Mouse (Mus musculus): ENCODE results near the gene Wfdc15a.
"Not testable (repeated sequence)": the region's sequence is repeated elsewhere in the genome, so short reads cannot be mapped to it uniquely, and the experiment has no call there.

Gene Wfdc15a

GRCm38 (mm10) chr2:164199626-164200327, at the start of gene Wfdc15a:
Gene Wfdc15a, minus strand, starts transcription at chr2:164200130.
- DNase-seq: no peak

DNA sequence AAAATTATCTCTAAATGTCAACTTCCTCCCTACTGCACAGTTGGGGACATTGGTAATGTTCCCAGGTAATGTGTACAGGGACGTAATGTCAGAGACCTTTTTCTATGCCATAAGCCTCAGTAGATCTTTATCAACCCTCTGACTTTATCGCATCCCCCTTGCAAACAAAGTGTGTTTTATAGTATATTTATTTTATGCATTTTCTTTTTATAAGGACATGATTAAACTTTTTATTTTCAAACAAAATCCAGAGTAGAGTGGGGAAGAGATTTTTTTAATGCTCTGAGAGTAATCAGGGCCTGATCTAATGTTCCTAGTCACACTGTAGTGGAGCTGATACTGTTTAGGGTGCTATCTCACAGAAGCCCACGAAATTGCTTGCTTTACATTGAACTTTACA, 38.4 kb upstream of the Wfdc15a start, which contains the start of gene Svs2:
Gene Svs2 (minus strand): TSS at position 101 of the 400 bp plus-strand sequence.
- no peak for DNase-seq

DNA sequence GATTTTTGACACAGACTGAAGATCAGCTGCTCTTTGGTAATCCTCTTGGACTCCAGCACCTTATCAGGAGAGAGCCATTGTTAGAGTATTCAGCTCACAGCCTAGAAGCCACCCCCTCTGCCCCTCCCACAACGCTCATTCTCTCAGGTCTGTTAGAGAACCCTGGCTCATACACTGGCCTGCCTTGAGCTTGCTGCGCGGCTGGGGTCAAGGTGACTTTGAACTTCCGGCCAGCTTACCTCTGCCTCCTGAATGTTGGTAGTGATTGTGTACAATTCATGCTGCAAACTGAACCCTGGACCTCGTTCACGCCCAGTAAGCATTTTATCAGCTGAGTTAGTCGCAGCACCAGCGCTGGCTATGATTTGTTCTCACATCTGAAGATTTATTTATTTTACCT, 32.7 kb upstream of the Wfdc15a start:
- no peak for DNase-seq

- DNase-seq: no peak
These were observed 28.6 kb upstream of the Wfdc15a start for GRCm38 (mm10) chr2:164228361-164229070.

- DNase-seq: no peak
These were observed 21.6 kb upstream of the Wfdc15a start, which contains the start of gene Wfdc15b for GRCm38 (mm10) chr2:164221522-164221921. Gene Wfdc15b, minus strand, starts transcription at chr2:164221660.

- no peak for DNase-seq
These were observed 19.4 kb upstream of the Wfdc15a start for GRCm38 (mm10) chr2:164219295-164219694.

GRCm38 (mm10) chr2:164212711-164213110, 12.8 kb upstream of the Wfdc15a start:
- DNase-seq: no peak

GRCm38 (mm10) chr2:164210892-164211291, 11.0 kb upstream of the Wfdc15a start:
- DNase-seq: no peak

DNA sequence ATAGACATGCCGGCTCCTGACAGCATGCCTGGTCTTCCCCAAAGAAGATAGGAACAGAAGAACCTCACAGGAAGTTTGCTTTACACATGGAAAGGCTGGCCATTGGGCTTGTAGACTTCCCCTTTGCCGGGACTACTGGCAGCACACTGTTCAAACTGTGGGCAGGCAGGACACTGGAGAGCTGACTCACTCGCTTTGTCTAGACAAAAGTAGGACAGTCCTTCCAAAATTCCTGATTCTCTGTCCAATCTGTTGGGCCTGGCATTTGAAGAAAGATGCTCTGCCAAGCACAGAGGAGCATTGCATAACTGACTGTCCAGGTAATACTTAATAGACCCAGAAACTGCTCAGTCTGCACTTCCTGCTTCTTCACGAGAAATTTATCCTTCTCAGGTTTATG, 6.7 kb upstream of the Wfdc15a start:
- DNase-seq: no peak

DNA sequence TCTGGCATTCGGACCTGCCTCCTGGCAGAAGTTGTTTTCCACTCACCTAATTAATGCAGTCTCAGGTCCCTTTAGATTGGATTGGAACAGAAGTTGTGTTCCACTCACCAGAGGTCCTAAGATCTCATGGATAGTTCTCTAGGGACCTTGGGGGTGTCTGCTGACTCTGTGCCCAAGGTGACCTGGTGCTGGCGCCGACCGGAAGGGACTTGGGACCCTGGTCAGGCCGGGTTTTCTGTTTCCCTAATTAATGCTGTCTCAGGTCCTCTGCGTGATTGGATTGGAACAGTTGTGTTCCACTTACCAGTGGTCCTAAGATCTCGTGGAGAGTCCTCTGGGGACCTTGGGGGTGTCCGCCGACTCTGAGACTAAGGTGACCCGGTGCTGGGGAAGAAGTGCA, 6.1 kb upstream of the Wfdc15a start:
- not testable (repeated sequence) for DNase-seq

GRCm38 (mm10) chr2:164196700-164196990, 3.3 kb downstream of the Wfdc15a start:
- no peak for DNase-seq

DNA sequence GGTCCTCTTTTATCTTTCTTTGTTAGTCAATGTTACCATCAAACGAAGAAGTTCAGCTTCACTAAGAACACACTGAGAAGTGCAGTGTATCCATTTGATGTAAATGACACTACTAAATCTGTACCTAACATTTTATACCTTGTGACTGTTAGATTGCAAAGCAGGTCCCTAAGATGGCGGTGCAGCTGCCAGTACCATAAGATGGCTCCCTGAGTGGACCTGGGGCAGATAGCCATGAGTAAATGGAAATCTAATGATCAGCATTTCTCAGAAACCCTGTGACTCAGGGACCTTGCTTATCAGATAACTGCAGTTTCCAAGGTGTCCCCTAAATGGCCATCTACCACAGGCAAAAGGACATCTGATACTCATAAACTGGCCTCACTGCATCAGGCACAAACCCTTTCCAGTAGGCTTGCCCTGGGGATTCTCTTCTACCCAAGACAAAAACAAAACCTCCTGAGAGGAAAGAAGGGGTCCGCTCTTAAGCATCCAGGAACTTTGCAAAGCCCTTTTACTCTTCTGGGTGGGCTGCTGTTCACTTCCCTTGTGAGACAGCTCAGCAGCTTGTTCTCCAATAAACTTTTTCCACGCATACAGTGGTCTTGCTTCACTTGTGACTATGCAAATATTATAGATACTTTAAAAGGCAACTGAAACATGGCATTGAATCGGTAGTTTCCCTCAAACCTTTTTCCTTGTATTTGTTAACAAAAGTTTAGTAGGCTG, 3.8 kb downstream of the Wfdc15a start:
- DNase-seq: no peak

DNA sequence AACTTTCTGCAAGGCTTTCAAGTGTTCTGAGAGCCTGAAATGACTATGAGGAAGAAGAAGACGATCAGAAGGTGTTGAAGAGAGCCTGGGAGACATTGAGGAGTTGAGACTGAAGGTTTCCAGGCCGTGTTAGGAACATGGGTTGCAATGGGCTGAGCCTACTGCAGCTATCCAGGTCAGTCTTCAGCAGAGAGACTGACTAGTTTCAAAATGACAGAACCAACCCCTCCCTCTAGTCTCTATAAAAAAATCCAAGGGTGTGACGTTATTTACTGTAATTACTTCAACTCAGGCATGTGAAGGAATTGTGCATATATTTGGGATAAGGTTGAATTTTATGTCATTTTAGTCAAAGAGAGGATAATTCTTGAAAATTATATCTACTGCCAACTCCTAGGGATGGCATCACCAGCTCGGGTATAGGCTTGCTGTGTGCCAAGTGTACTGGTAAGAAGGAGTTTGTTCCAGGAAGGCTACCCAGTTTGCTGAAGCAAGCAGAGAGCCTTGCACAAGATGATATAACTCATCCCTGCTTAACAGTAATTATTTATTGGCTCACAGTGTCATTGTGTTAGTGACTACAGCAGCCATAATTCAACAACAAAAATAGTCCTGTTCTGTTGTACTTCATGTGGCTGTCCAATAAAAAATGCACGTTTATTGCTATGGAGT, 4.8 kb downstream of the Wfdc15a start:
- DNase-seq: no peak

DNA sequence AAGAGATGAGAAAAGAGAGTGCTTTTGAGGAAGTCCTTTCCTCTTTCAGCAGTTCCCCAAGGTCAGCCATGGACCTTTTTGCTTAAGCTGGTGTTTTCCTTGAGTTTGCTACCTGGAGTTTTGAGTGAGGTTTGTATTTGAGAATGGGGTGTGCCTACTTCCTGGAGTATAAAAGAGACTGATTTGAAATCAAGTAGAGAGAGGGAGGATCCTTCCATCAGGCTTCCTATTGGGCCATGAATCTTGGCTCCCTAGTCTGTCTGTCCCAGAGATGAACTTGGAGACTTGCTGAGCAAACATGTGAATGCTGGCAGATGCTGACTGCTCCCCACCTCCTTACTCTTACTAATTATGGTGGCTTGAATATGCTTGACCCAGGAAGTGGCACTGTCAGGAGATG, 7.7 kb downstream of the Wfdc15a start:
- DNase-seq: no peak

GRCm38 (mm10) chr2:164190576-164190975, 9.4 kb downstream of the Wfdc15a start, which contains the start of gene Wfdc12:
Gene Wfdc12, minus strand, starts transcription at chr2:164190608.
- DNase-seq: no peak

GRCm38 (mm10) chr2:164188722-164189121, 11.2 kb downstream of the Wfdc15a start:
- DNase-seq: no peak

GRCm38 (mm10) chr2:164184145-164184719, 15.7 kb downstream of the Wfdc15a start:
- no peak for DNase-seq

DNA sequence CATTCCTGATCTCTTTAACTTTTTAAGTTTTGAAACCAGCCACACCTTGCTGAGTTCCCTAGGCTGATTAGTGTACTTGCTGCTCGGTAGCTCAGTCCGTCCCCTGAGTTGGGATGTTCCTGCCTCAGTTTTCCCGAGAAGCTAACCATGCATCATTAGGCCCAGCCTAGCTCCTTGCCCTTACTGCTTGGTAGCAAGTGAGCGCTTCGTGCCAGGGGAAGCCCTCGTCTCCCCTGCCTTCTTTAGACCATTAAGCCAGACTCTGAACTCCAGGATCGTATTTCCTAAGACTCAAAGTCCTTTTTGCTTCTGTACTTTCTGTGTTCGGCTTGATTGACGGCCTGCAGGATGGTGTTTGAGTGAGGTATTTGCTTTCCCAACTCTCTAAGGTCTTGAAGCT, 16.6 kb downstream of the Wfdc15a start:
- peak in 1 of 2 experiments; percentile 26 for DNase-seq

DNA sequence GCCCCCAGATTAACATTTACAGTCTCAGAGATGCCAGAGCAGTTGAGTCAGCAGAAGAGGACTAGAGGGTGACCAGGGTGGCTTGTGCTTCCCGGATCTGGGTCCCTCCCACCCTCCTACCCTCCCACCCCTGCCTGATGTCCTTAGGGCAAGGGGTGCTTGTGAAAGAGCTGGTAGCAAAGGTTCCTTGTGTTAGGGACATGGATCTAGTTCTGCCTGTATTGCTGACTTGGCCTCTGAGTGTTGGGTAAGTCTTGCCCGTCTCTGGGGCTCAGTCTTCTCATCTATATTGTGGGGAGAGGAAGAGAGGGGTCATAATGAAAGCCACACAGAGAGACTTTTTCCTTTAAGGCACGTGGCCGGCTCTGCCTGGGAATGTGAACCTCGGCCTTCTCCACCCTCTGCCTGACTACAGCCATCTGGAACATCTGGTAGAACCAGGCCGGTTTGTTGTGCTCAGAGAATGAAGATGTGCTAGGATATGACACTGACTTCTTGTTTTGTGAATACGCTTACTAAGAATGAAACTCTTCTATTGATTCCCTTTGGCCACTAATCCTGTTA, 17.2 kb downstream of the Wfdc15a start, which contains the start of gene Wfdc5:
Gene Wfdc5 (minus strand): TSS at position 51 of the 564 bp plus-strand sequence.
- no peak for DNase-seq

DNA sequence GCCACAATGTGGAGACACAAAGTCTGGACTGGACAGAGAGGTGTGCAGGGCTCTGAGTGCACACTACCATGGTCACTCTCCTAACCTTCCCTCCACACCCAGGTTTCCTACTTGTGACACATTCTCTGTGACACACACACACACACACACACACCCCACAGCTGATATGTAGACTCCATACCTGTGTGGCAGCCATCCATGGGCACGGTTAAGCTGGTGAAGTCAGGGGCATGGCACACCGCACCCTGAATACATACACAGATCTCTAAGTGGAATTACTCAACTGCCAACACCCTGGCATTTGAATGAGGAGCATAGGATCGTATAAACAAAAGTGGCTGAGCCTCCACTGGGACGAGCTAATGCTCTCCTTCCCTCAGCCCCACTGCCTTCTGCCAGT, 19.2 kb downstream of the Wfdc15a start:
- DNase-seq: no peak

DNA sequence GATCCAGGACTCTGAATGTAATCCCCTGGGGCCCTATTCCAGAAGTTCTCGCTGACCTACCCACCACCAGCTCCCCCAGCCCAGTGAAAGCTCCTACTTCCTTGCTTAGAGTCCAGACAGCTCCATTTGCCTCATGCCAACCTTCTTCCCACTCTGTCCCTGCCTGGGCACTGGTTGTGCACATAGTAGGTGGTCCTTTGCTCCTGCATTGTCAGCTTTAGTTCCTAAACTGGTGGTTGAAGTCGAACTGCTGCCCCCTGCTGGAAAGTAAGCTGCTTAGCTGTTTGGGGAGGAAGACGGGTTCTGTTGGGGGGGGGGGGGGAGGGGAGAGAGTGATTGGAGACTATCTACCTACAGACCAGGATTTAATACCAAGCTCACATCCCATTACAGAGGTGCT, 19.8 kb downstream of the Wfdc15a start:
- peak; percentile 45 to 47 for DNase-seq

DNA sequence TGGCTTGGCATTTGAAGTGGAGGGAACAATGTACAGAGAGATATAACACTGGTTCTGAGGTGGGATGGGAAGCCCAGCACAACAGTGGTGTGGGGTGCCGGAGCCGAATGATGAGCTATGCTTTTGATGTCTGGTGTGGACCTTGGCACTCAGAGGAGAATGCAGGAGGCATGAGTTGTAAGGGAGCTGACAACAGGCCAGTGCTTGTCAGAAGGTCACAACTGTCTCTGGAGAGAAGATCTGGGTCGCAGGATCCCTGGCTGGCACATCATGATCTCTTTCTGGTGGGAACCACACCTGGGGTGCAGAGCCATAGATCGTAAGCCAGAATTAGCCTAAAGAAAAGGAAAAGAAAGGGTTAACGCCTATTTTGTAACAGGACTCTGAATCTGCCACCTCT, 22.1 kb downstream of the Wfdc15a start:
- DNase-seq: no peak
